Mouse (Mus musculus) adipose tissue, adult 10 weeks (tissue): ENCODE data around the gene Ninj2. TPM values are rescaled to one million over a fixed set of nuclear protein-coding genes. Genes with fewer than 3 reads are reported as not detected.

Experiments used
- polyA plus RNA-seq: library from polyadenylated mRNA; stranded (reverse); fragments of 350-450 nt; fragmentation: Illumina TruSeq; extraction: RNeasy Lipid Tissue Mini Kit (QIAGEN cat#74804); gene quantifications from one replicate; pipeline ENCODE4 v1.2.3, GENCODE M21; 2014; ENCODE audit warnings: low read depth, low replicate concordance

Gene Ninj2
- 0.98 TPM for polyA plus RNA-seq

DNA sequence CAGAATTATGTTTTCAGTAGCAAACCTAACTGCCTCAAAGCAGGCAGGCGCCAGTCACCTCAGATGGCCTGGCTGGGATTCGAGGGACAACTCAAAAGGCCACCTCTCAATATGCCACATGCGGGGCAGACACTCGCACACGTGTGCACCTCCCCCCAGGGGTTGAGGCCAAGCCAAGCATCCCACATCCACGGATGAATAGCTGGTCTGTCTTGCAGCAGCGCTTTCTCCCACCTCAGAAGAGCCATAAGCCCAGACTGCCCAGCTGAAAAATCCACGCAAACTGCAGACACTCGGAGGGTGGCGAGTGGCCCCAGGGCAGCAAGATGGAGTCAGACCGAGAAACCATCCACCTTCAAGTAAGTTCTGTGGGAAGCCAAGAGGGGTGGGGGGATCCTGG lies at the start of gene Ninj2:
TSS of gene Ninj2 (plus strand) at position 251 of the 400 bp plus-strand sequence.

Other genes with a start within 250 kb of the Ninj2 start
- gene Erc1, start 245.2 kb upstream of the Ninj2 start, polyA plus RNA-seq = 9.5 TPM
- 17.0 TPM for gene Rad52, start 190.7 kb upstream of the Ninj2 start, polyA plus RNA-seq
- gene Wnk1, start 54.7 kb upstream of the Ninj2 start, polyA plus RNA-seq = 133 TPM
- not detected for gene D330020A13Rik, start 201.0 kb downstream of the Ninj2 start, polyA plus RNA-seq
- gene B4galnt3, start 201.2 kb downstream of the Ninj2 start, polyA plus RNA-seq = 1.5 TPM